Mouse (Mus musculus) midbrain, postnatal 0 days (tissue): Measurements from ENCODE around the gene Cog5. TPM values are rescaled to one million over a fixed set of nuclear protein-coding genes. Genes with fewer than 3 reads are reported as not detected.

ENCODE experiments used
- ATAC-seq: fragments of 200-750 bp; cut with Nextera tagmentation; 2 replicates; pipeline ENCODE4 v1.8.0; 2017; ENCODE audit warnings: moderate number of reproducible peaks, mild to moderate bottlenecking, moderate TSS enrichment, moderate library complexity; ENCODE audit not compliant: low FRiP score
- DNase-seq: peaks from one replicate; pipeline ENCODE4 v3.0.0-alpha.2; 2015; ENCODE audit warnings: low spot score
- H3K27ac ChIP-seq: fragments of 300-500 bp; sonication (generic); 2 replicates; pipeline ENCODE4 v1.5.1; 2014; ENCODE audit warnings: low read depth, mild to moderate bottlenecking, low read length, mixed read lengths
- H3K27me3 ChIP-seq: fragments of 300-500 bp; sonication (generic); 2 replicates; pipeline ENCODE4 v1.6.1; 2014; ENCODE audit warnings: low read length, control low read depth, mixed read lengths; ENCODE audit not compliant: insufficient read depth
- H3K36me3 ChIP-seq: fragments of 300-500 bp; sonication (generic); 2 replicates; pipeline ENCODE4 v1.6.1; 2014; ENCODE audit warnings: low read length, control low read depth, mixed read lengths; ENCODE audit not compliant: insufficient read depth
- H3K4me1 ChIP-seq: fragments of 300-500 bp; sonication (generic); 2 replicates; pipeline ENCODE4 v1.6.1; 2014; ENCODE audit warnings: mild to moderate bottlenecking, control low read depth, antibody characterized with exemption, low read length, mixed read lengths; ENCODE audit not compliant: insufficient read depth
- H3K4me2 ChIP-seq: fragments of 300-500 bp; sonication (generic); 2 replicates; pipeline ENCODE4 v1.6.1; 2014; ENCODE audit warnings: low read depth, mild to moderate bottlenecking, low read length, mixed read lengths; ENCODE audit not compliant: poor library complexity, severe bottlenecking
- H3K4me3 ChIP-seq: fragments of 300-500 bp; sonication (generic); 2 replicates; pipeline ENCODE4 v1.5.1; 2014; ENCODE audit warnings: low read depth, mild to moderate bottlenecking, low read length, moderate library complexity
- H3K9ac ChIP-seq: fragments of 300-500 bp; sonication (generic); replicated peaks from 2 replicates; pipeline ENCODE4 v1.6.1; 2014; ENCODE audit warnings: mild to moderate bottlenecking, low read length, moderate library complexity, mixed read lengths; ENCODE audit not compliant: poor library complexity, severe bottlenecking
- H3K9me3 ChIP-seq: fragments of 300-500 bp; sonication (generic); 2 replicates; pipeline ENCODE4 v1.6.1; 2016; ENCODE audit warnings: low read length, control low read depth
- CTCF ChIP-seq: IDR thresholded peaks from 2 replicates; pipeline ENCODE4 v1.5.1; 2016; ENCODE audit warnings: antibody characterized with exemption, mild to moderate bottlenecking
- WGBS: fragments of 180-500 bp; shearing (Covaris S2); extraction: QIAGEN DNeasy Blood & Tissue Kit; methylation state at CpG from one replicate; pipeline ENCODE4 v1.1.7; 2014; 5-methylcytosine and 5-hydroxymethylcytosine counted together
- polyA plus RNA-seq: library from polyadenylated mRNA; unstranded; fragments of >200 nt; fragmentation: Nextera tagmentation; extraction: Ambion mirVana; gene quantifications from 2 replicates; pipeline ENCODE4 v1.2.1, GENCODE M21; 2015
- total RNA-seq: library from RNA; depleted of rRNA; stranded (reverse); fragments of >200 nt; gene quantifications from 2 replicates; pipeline ENCODE4 v1.2.3, GENCODE M21; 2014

The Cog5 gene
- total and polyA plus RNA-seq, 2 experiments from 2014 or later = 18.8 to 41.1 TPM

DNA sequence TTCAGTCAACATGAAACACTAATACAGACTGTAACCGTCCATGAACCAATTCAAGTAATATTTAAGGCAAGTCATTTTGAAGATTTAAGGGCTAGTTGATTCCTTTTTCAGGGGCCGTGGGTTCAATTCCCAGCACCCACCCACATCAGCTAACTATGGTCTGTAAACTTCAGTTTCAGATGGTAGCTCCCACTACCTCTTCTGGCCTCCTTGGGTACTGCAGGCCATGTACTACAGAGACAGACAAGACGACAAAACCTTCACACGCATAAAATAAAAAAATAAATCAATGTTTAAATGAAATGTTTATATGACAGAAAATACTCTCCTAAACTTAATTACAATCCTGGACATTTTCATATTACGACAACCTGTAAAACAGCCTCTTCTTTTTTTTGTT, 292.8 kb downstream of the Cog5 start:
- Histone ChIP-seq H3K36me3 (no peaks in the 10 kb centered on the region), H3K27me3 (no peaks in the 10 kb centered on the region), H3K9me3 (no peaks in the 10 kb centered on the region), H3K27ac (no peak overlapping the region), H3K4me3 (no peak overlapping the region), H3K9ac (no peak overlapping the region), H3K4me1 (no peaks in the 10 kb centered on the region), H3K4me2 (no peak overlapping the region)
- DNase-seq (no peak), ATAC-seq (no peak)
- WGBS = 96% methylated on average over 5 of the region's 5 CpGs
- peak; percentile 52 for TF ChIP-seq CTCF

DNA sequence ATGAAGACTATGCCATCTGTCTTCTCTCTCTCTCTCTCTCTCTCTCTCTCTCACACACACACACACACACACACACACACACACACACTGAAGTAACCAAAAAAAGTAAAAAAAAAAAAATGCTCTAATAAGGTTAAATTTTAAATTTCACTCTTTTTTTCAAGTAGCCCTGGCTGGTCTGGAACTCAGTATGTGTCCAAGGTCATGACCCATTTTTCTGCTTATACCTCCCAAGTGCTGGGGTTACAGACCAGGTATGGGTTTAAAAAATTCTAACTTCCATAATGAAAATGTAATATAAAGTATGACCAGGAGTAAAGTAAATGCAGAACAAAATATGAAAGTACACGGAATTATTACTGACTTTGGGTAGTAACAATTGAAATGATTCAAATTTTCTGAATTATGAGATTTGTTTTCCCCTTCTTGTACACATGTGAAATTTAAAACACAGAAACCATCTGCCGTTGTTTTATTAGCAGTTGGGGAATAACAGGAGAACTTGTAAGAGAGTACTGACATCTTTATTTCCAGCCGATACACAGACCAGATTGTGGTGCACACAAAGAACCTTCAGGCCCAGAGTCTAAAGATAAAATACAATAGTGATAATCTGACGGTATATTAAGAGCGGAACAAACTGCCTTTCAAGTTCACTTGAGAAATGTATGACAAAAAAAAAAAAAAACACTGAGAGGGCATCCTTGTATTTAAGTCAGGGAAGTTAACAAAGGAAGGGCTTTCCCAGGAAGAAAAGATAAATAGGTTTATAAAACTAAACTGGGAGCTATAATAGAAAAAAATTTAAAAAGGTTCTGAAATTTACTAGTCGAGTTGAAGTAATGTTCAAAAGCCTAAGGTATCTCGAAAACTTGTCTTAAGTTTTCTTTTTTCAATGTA, 293.7 kb downstream of the Cog5 start:
- H3K9ac ChIP-seq = peak overlapping the region; percentile 86
- no peaks in the 10 kb centered on the region for H3K27me3 ChIP-seq
- DNase-seq (no peak), ATAC-seq (no peak)
- 19% methylated on average over 7 of the region's 7 CpGs for WGBS
- peak overlapping the region; percentile 95 for H3K27ac ChIP-seq
- H3K4me1 ChIP-seq = no peaks in the 10 kb centered on the region
- TF ChIP-seq CTCF = no peak
- no peaks in the 10 kb centered on the region for H3K9me3 ChIP-seq
- no peaks in the 10 kb centered on the region for H3K36me3 ChIP-seq
- peak overlapping the region; percentile 64 for H3K4me2 ChIP-seq
- H3K4me3 ChIP-seq = peak overlapping the region; percentile 91

DNA sequence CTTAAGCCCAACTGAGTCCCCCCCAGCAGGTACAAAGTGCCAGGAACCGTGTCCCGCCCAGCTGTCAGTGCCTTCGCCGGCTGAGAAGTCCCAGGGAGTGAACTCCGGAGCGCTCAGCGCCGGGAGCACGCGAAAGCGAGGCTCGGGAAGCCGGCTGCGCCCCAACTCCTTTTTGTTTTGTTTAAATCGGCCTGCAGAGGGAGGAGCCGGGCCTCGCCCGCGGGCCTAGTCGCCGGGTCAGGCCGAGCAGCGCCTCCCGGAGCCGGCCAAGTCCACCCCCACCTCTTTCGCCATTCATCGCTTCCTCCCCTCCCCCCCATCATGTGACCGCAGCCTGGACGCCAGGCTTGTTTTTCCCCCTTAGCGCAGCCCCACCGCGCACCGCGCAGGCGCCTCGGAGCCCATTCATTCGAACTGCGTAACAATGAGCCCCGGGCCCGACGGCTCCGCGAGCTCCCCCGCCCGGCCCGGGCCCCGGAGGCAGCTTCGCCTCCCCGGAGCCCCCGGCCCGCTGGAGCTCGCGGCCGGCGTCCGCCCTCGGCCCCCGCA, 294.6 kb downstream of the Cog5 start:
- Histone ChIP-seq H3K4me3 (peak overlapping the region; percentile 91), H3K9me3 (no peaks in the 10 kb centered on the region), H3K4me2 (peak overlapping the region; percentile 64), H3K4me1 (no peaks in the 10 kb centered on the region), H3K9ac (peak overlapping the region; percentile 86), H3K36me3 (no peaks in the 10 kb centered on the region), H3K27me3 (no peaks in the 10 kb centered on the region), H3K27ac (peak overlapping the region; percentile 95)
- WGBS = 0% methylated on average over 36 of the region's 58 CpGs
- peak; percentile 96 for DNase-seq
- ATAC-seq = peak; percentile 77
- TF ChIP-seq CTCF = peak; percentile 48

- no peak for TF ChIP-seq CTCF
- ATAC-seq (peak; percentile 97), DNase-seq (peak; percentile 100)
- H3K4me1 ChIP-seq = no peaks in the 10 kb centered on the region
- under 1% methylated on average over 57 of the region's 71 CpGs for WGBS
- H3K4me2 ChIP-seq = peak within 1 kb of the TSS; percentile 76
- peak within 1 kb of the TSS; percentile 91 for H3K4me3 ChIP-seq
- peak within 1 kb of the TSS; percentile 86 for H3K9ac ChIP-seq
- no peaks in the 10 kb centered on the region for H3K9me3 ChIP-seq
- H3K36me3 ChIP-seq = no peaks in the 10 kb centered on the region
- peak within 1 kb of the TSS; percentile 95 for H3K27ac ChIP-seq
- H3K27me3 ChIP-seq = no peaks in the 10 kb centered on the region
Measured at GRCm38 (mm10) chr12:31949759-31950658, 295.3 kb downstream of the Cog5 start, which contains the start of gene Hbp1. Gene Hbp1 (minus strand): TSS chr12:31950535.

DNA sequence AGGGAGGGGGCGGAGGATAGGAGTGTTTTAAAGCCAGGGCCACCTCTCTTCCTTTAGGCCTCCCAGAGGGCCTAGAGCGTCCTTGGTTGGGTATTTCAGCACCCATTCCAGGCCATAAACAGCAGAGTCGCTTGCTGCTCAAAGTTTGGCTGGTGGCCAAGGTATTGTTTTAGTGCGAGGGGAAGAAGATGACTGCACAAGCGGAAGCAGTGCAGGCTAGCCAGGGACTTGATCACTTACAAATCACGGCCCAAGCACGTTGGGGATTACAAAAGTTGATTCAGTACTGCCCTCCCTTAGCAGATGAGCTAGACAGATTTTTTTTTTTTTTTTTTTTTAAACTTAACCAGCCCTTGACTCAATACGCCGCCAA, 296.0 kb downstream of the Cog5 start:
- Histone ChIP-seq H3K27ac (peak overlapping the region; percentile 57; the same call in 1 of the 2 replicates), H3K4me1 (no peaks in the 10 kb centered on the region), H3K4me2 (peak overlapping the region; percentile 76), H3K4me3 (peak overlapping the region; percentile 91), H3K9ac (no peak overlapping the region), H3K36me3 (no peaks in the 10 kb centered on the region), H3K27me3 (no peaks in the 10 kb centered on the region), H3K9me3 (no peaks in the 10 kb centered on the region)
- no peak for TF ChIP-seq CTCF
- ATAC-seq (no peak), DNase-seq (no peak)
- 2% methylated on average over 9 of the region's 9 CpGs for WGBS
